Mouse (Mus musculus) myocyte (in vitro differentiated cells): Measurements from ENCODE around the gene Tiam1.

Experiments
- CEBPB ChIP-seq: IDR thresholded peaks from 2 replicates; pipeline ENCODE4 v1.6.1; 2011; ENCODE audit warnings: mild to moderate bottlenecking, moderate library complexity; ENCODE audit not compliant: poor library complexity, insufficient read depth, severe bottlenecking
- TCF12 ChIP-seq: IDR thresholded peaks from one replicate; pipeline ENCODE4 v1.6.1; 2011; ENCODE audit warnings: mild to moderate bottlenecking, control low read depth; ENCODE audit not compliant: poor library complexity, insufficient read depth, severe bottlenecking

DNA sequence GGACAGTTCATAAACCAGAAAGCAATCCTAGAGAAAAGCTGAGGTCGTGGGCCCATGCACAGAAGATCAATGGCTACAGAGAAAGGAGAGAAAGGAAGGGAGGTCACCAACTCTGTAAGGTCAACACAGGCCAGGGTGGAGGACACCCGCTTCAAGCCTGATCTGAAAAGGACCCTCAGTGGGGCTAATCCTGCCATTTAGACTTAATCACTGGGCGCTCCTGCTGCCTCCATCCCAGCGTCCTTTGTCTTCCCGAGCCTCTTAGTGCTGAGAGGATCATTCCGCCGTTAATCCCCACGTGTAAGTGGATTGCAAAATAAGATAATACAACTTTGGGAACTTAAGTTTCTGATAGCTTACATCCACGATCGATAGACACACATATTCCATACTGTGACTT is 11.2 kb downstream of the Tiam1 start:
- TF ChIP-seq CEBPB (no peak), TCF12 (no peak)
